Mouse (Mus musculus) heart, postnatal 0 days (tissue): ENCODE results near the gene Cacna2d2.

ENCODE experiments used
- CTCF ChIP-seq: IDR thresholded peaks from 2 replicates; pipeline ENCODE4 v1.5.1; 2016; ENCODE audit warnings: antibody characterized with exemption, control low read depth, low read depth
- EP300 ChIP-seq: IDR thresholded peaks from 2 replicates; pipeline ENCODE4 v1.6.1; 2016; ENCODE audit warnings: antibody characterized with exemption, low read depth

GRCm38 (mm10) chr9:107510384-107511100, 111.1 kb downstream of the Cacna2d2 start:
- TF ChIP-seq CTCF (no peak), EP300 (no peak)
